Mouse (Mus musculus): ENCODE measurements around the gene Gm4181. TPM values are rescaled to one million over a fixed set of nuclear protein-coding genes. Genes with fewer than 3 reads are reported as not detected.

Gene Gm4181
- polyA plus RNA-seq (2012; rRNA removed): not detected in 2 replicates

DNA sequence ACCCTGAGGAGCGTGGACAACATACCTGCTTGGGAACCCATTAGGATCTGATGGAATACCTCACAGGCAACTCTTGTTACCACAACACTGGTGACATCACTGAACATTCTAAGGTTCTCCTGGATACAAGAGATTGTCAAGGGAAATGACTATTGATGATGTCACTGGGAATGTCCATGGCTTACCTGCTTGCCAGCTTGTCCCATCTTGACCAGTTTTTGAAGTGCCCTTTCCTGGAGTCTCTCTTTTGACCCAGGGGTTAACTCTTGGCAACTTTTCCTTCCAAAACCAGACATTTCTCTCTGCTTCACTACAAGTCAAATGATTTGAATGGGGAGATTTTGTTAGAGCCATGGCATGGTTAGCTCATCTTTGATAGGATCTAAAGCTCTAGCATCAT is at the start of gene Gm4181:
Gm4181 (minus strand) TSS at position 101 of the 400 bp plus-strand sequence.

DNA sequence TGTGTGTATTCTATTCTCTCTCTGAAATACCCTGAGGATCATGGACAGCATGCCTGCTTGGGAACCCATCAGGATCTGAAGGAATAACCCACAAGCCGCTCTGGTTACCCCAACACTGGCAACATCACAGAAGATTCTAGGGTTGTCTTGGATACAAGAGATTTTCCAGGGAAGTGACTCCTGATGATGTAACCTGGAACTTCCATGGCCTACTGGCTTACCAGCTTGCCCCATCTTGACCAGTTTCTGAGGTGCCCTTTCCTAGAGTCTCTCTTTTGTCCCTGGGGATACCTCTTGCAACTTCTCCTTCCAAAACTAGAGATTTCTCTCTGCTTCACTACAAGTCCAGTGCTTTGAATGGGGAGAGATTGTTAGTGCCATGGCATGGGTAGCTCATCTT is 24.3 kb downstream of the Gm4181 start, which contains the start of gene Gm17078:
Gm17078 (minus strand) TSS at position 101 of the 400 bp plus-strand sequence.

GRCm38 (mm10) chr14:51592039-51592438 is 43.4 kb downstream of the Gm4181 start, which contains the start of gene Gm17174:
TSS of gene Gm17174 (minus strand) at chr14:51592139.

Other genes with a start within 250 kb of the Gm4181 start
- gene Vmn2r88, start 224.8 kb downstream of the Gm4181 start, polyA plus RNA-seq (2012; rRNA removed): not detected in 2 replicates
- gene Vmn2r89, start 183.8 kb downstream of the Gm4181 start, polyA plus RNA-seq (2012; rRNA removed): not detected in 2 replicates
- gene Gm5622, start 82.9 kb downstream of the Gm4181 start, polyA plus RNA-seq (2012; rRNA removed): not detected in 2 replicates
- not detected in 2 replicates for gene Gm17175, start 61.6 kb downstream of the Gm4181 start, polyA plus RNA-seq (2012; rRNA removed)
- not detected in 2 replicates for gene Gm17174, start 43.5 kb downstream of the Gm4181 start, polyA plus RNA-seq (2012; rRNA removed)
- not detected in 2 replicates for gene Gm17078, start 24.4 kb downstream of the Gm4181 start, polyA plus RNA-seq (2012; rRNA removed)
- not detected in 2 replicates for gene Gm17079, start 59.8 kb upstream of the Gm4181 start, polyA plus RNA-seq (2012; rRNA removed)
- gene Gm5800, start 81.5 kb upstream of the Gm4181 start, polyA plus RNA-seq (2012; rRNA removed): not detected in 2 replicates
- not detected in 2 replicates for gene Ang4, start 137.9 kb upstream of the Gm4181 start, polyA plus RNA-seq (2012; rRNA removed)
- not detected in 2 replicates for gene AY358078, start 164.4 kb upstream of the Gm4181 start, polyA plus RNA-seq (2012; rRNA removed)
- not detected in 2 replicates for gene Ear6, start 218.0 kb upstream of the Gm4181 start, polyA plus RNA-seq (2012; rRNA removed)
- gene Mettl17, start 249.2 kb upstream of the Gm4181 start, polyA plus RNA-seq (2012; rRNA removed): 20.0 and 21.5 TPM in 2 replicates